Mouse (Mus musculus) stomach, embryonic 15.5 days (tissue): Measurements from ENCODE around the gene Cym. TPM values are rescaled to one million over a fixed set of nuclear protein-coding genes. Genes with fewer than 3 reads are reported as not detected.

Experiments used
- polyA plus RNA-seq: library from polyadenylated mRNA; unstranded; fragments of >200 nt; fragmentation: Nextera tagmentation; extraction: Ambion mirVana; gene quantifications from 2 replicates; pipeline ENCODE4 v1.2.1, GENCODE M21; 2015

The Cym gene
- polyA plus RNA-seq, 1 experiment from 2014 or later = 3,013 TPM

Other genes with a start within 250 kb of the Cym start
- gene Kcna3, start 185.6 kb downstream of the Cym start, polyA plus RNA-seq = 1.1 and 1.2 TPM in 2 replicates
- gene Kcna2, start 120.6 kb downstream of the Cym start, polyA plus RNA-seq = 0.09 and 0.14 TPM in 2 replicates
- not detected in 2 replicates for gene Kcna10, start 38.7 kb downstream of the Cym start, polyA plus RNA-seq
- 0.64 and 2.1 TPM in 2 replicates for gene A630076J17Rik, start 8.9 kb upstream of the Cym start, polyA plus RNA-seq
- gene Prok1, start 18.0 kb upstream of the Cym start, polyA plus RNA-seq = 0.13 and 0.14 TPM in 2 replicates
- gene Lamtor5, start 57.1 kb upstream of the Cym start, polyA plus RNA-seq = 191 and 192 TPM in 2 replicates
- 2.6 and 2.9 TPM in 2 replicates for gene Slc16a4, start 69.5 kb upstream of the Cym start, polyA plus RNA-seq
- gene Rbm15, start 111.9 kb upstream of the Cym start, polyA plus RNA-seq = 13.9 and 14.6 TPM in 2 replicates
- 0.10 TPM in 1 of 2 replicates, not detected in the other for gene Kcnc4, start 237.8 kb upstream of the Cym start, polyA plus RNA-seq